Mouse (Mus musculus): ENCODE results near the gene Enpep.
A peak's percentile ranks its signal among the peaks of the same experiment; 100 is the strongest.

The Enpep gene

GRCm38 (mm10) chr3:129332586-129332985 is at the start of gene Enpep:
TSS of gene Enpep (minus strand) at chr3:129332720.
- peak; percentile 97 for DNase-seq

GRCm38 (mm10) chr3:129379109-129379508 is 46.6 kb upstream of the Enpep start:
- no peak for DNase-seq

- DNase-seq: no peak
Observed at GRCm38 (mm10) chr3:129375087-129375486, 42.6 kb upstream of the Enpep start.

DNA sequence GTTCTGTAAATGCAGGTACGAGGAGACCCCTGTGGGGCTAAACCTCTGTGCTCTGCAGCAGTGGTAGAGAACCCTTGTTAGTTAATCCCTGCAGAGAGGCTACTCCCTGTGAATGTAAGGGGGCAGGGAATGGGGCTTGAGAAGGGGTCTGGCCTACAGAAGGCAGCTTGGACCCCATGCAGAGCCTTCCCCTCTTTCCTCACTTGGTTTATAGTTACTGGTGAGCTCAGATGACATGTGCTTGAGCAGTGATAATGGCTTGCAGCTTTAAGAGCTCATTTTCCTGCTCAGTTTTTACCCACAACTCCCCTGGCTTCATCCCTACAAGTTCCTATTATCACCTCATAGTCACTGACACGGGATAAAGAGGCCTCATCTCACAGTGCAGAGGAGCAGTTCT is 40.6 kb upstream of the Enpep start:
- no peak for DNase-seq

GRCm38 (mm10) chr3:129369491-129369890 is 37.0 kb upstream of the Enpep start:
- no peak for DNase-seq

- no peak for DNase-seq
Observed at GRCm38 (mm10) chr3:129365919-129366318, 33.4 kb upstream of the Enpep start.

DNA sequence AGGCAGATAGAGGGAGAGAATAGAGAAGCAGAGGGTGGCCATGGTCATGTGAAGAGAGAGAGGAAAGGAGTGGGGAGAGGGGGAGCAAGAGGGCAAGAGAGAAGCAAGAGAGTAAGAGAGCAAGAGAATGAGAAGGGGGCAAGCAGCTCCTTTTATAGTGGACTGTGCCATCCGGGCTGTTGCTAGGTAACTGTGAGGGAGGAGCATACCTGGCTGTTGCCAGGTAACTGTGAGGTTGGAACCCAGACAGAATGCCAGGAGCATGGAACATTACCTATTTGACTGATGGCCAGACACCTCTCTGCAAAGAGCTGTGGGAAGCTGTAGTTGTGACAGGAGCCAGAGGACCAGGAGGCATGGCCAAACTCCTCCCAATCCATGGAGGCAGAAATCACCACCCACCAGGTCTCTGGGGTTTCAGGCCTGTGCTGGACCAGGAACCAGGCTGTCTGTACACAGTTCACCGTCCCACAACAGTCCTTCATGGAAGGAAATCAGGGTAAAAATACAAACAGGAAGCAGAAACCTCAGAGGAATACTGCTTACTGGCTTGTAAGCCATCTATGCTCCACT is 32.4 kb upstream of the Enpep start:
- peak; percentile 14 for DNase-seq

DNA sequence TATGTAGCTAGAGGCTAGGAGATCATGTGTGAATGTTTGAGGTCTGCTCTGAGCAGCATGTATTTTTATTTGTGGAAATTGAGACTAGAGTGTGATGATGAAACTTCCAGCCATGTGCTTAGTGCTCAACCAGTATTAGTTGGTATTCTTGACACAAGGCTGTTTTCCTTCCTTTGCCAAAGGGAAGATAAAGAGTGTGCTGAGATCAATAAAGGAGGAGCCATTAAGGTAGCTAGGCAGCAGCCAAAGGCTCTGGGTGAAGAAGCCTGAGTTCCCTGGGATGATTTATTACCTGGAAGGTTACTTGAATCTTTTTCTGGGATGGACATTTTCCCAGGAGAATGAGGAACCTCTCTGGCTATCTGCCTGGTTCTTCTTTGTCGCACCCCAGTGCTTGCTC is 30.9 kb upstream of the Enpep start:
- DNase-seq: no peak

DNA sequence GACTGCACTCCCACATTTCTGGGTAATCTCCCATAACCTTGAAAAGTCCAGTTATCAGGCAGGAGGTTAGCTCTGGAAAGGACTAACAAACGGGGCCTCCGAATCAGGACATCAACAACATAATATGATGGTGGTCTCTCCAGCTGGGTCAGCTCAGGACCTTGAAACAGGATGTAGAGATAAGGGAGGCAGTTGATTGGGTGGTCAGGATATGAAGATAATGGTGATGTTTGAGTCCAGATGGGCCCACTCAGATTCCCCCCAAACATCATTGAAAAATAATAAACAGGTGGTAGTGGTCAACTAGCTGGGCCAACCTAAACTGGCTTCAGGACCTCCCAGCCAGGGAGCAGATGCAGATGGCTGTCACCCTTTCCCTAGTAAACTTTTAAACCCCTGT is 25.6 kb upstream of the Enpep start:
- no peak for DNase-seq

DNA sequence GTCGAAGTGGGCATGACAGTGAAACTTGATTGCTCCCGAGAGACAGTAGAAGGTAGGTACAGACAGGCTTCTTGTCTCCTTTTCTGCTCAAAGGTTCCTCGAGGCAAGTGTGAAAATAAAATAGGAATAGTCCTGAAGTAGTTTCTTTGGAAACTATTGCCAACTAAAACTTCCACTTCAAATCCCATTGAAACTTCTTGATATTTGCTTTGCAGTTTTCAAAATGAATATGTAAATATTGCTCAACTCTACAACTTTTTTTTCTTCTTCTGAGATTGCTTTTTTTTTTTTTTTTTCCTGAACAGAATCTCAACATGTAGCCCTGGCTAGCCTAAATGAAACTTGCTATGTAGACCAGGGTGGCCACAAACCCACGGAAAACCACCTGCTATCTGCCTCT is 21.4 kb upstream of the Enpep start:
- DNase-seq: no peak

DNA sequence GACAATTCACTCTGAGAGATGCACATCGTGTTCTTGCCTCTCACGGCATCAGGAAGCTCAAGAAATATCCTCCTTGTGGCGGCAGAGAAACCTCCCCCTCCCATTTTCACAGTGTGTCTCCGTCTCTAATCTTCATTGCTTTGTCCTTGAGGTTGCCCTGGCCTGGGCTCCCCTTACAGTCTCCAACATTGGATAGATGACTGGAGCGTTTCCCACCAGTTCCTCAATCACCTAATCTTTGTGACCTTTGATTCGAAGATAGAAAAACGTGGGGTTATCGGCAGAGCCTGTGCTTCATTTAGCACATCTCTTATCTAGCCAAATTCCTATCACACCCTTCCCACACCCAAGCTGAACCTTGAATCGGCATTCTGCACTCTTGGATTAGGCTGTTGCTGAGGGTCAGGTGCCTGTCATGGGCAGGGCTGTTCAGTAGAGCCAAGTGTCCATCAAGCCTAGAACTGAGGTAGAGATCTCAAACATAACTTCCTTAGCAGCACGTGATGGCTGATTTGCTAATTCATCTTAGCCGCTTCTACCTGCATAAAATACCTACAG is 18.9 kb upstream of the Enpep start:
- no peak for DNase-seq

DNA sequence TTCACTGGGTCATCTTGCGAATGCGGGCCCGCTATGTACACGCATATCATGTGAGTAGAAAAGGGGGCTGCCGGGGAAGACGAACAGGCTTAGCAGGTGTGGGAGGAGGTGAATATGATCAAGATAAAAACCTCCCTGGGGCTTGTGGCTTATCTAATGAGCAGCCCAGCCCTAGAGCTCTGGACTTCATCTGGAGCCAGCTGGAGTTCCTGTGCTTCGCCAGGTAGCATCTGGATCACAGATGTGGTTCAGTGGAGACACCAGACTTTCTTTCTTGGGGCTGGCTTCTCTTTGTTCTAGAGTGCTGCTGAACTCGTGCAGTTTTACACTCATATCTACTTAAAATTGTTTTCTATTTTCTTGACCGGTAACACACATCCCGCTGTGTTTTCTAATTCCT is 14.8 kb upstream of the Enpep start:
- DNase-seq: no peak

GRCm38 (mm10) chr3:129342767-129343166 is 10.2 kb upstream of the Enpep start:
- DNase-seq: no peak

DNA sequence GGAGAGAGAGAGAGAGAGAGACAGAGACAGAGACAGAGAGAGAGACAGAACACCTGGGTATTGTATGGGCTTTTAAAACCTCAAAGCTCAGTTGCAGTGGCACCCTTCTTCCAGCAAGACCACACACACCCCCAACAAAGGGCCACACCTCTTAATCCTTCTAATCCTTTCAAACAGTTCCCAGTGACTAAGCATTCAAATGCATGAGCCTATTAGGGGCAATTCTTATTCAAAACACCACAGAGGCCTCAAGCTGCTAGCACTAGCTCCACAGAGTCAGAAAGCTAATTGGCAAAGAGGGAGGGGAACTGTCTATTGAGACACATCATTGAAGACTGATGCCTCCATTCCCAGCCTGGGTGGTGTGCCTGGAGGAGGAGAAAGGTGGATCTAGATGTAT is 8.5 kb upstream of the Enpep start:
- no peak for DNase-seq

DNA sequence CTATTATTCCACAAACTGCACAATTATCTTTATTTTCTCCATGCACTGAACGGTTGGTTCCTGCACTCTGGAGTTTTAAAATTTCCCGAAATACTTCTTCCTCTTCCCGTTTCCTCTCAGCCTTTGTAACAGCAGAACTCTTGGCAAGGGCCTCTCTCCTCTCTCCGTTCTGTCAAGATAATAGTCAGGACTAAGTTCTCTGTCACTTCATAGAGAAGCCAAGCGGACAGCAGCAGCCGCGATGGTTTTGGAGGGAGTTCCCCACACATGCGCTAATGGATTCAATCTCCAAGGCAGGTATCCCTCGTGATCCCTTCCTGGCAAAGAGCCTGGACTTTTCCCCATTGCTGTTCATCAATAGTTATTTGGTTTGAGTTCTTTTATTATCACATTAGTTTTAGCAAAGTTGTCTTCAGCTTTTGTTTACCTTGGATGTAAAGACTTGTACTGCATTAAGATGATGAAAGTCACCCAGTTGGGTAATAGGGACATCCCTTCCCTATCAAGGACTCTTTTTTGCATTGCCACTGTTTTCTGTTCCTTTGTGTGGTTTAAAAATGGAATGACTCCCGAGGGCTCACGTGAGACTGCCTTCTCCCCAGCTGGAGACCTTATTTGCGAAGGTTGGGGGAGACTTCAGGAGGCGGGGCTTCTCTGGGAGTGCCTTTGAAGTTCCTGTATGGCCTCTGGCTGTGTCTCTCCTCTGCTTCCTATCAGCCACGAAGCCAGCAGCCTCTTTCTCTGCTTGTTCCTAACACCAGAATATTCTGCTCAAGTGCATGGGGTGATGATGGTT is 6.0 kb upstream of the Enpep start:
- peak; percentile 36 for DNase-seq

GRCm38 (mm10) chr3:129332142-129332541 is 378 bp downstream of the Enpep start:
- DNase-seq: no peak

DNA sequence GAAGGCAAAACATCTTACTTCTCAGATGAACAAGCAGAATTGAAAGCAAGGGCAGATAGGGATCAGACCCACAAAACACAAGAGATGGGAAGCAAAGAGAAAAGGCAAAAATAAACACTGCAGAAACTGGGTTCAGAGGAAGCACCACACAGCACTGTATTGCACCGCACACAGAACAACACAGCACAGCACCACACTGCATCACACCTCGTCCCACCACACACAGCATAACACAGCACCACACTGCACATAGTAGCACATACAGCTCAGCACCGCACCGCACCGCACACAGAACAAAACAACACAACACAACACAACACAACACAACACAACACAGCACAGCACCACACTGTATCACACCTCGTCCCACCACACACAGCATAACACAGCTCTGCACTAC is 1.1 kb downstream of the Enpep start:
- no peak for DNase-seq

DNA sequence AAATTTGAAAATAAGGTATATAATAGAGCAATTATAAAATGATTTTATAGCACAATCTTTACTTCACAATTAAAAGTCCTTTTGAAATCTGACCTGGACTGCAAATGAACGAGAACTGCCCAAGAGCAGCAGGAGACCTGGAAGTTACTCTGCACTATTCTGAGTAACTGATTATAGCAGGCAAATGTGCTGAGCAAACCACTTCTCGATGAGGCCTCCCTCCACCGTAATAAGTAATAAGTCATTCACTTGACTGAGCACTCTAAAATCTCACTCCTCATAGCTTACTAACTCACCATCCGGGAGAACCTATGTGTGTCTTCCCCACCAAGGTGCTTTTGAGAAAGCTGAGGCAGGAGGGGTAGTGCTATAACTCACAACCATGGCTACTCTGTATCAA is 4.5 kb downstream of the Enpep start:
- peak; percentile 75 for DNase-seq

DNA sequence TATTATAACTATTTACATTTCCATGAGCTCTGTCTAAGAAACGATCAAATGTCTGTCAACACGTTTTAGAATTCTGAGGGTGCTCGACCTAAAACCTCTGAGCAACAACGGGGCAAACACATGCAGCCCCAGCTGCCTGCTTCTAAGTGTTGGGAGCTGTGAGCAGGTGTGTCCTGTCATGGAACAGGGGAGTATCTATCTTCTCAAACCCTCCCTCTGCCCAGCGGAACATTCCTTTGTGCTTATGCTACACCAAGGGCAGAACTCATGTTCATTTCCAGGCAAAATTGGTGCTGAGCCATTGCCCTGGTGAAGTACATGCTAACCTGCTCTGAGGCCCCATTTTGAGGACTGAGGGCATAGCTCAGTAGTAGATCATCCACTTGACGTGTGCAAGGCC is 10.9 kb downstream of the Enpep start:
- no peak for DNase-seq

DNA sequence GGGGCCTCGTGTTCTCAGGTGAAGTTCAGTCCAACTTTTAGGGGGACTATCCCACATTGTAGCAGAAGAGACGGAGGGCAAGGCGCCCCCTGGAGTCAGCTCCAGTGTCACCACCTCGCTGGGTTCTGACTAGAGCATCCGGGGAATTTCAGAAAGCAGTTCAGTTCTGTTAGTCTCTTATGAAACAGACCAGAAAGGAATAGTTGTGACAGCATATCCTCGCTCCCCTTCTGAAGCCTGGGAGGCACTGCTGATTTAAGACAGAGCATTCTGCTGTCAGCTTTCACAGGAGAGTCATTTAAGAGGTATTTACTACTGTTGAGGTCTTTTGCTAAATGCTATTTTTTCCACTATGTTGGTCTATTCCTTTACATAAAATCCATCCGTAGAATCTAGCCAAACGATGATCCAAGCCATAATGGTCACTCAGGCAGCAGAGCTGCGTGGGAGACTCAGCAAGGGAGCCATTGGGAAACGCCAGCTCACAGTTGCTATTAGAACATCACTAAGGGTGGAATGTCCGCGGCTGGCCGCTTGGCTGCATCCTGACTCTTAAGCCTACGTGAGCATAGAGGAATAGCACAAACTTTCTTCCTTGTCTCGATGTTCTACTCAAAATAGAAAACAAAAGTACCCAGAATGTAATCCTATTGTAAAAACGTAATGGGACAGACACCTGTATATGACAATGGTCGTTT is 15.3 kb downstream of the Enpep start:
- no peak for DNase-seq

GRCm38 (mm10) chr3:129313671-129314415 is 18.7 kb downstream of the Enpep start:
- DNase-seq: no peak

DNA sequence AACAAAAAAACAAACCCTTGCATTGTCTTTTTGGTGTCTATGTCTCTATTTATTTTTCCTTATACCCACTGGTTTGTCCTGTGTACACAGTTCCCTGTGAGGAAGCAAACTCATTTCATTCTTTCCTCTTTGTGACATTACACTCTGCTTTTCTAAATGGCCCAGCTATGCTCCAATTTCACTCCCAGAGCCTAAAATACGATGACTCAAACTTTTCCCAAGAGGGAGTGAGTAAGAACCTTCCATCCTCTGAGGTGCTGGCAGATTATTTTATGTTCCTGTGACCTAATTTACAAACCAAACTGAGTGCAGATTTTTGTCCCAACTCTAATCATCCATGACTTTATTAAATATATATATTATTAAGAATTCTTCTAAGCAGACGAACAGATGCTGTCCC is 19.3 kb downstream of the Enpep start:
- no peak for DNase-seq

DNA sequence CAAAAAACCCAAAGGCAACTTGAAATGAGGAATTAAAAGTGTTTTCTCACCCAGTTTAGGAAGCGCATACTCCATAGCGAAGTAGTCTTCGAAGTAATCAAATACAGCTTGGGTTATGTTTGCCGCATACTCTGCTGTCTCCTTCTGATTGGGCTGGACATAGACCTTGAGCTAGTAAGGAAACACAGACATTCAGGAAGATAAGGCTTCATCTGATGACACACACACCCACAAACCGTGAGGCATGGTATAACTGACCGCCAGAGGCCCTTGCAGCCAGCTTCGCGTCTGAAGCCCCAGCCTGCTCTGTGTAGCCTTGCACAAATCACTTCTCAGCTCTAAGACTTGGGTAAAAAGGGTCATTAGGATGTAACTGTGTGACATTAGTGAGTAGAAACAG is 20.0 kb downstream of the Enpep start:
- no peak for DNase-seq
